Mouse (Mus musculus): Measurements from ENCODE around the gene Gm1673. TPM values are rescaled to one million over a fixed set of nuclear protein-coding genes. Genes with fewer than 3 reads are reported as not detected.

Gm1673 gene
- polyA plus RNA-seq, 1 experiment from 2014 or later = 649 TPM

DNA sequence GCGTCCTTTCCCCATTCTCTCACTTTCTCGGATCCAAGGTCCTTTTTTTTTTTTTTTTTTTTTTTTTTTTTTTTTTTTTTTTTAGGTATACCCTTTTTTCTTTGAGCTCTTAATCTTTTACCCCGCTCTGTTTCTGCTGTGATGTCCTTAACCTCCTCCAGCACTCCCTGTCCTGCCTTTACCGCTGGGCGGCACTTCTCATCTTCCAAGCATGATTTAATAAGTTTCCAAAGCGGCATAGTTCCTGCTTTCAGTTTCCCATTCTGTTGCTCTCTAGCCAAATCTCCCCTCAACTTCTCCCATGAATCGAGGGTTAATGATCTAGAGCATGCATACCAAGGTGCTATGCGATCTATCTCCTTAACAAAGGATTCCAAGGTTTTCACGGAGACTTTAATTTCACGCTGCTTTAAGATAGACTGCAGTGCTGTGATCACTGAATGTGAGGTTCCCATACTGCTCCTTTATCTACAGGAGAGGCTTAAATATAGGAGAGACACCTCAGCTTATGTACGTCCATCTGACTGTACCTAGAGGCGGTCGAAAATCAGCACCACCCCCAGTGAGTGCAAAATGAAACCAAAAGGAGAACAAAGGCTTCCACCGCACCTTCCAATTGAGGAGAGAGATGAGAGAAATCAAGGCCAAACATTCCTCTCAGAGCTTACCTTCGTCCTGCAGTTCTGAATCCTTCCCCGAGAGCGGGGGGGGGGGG, 29.6 kb upstream of the Gm1673 start:
- Histone ChIP-seq H3K9ac (ENCODE audit: low read depth, low read length) (no peak overlapping the region), H3K4me2 (ENCODE audit: low read length) (peak overlapping the region; percentile 38), H3K9me3 (ENCODE audit: control insufficient read depth, low read length) (0 out of 2 replicates have a peak, but pooled peaks cover 3% of the 10 kb centered on the region), H3K27me3 (replicated peaks; ENCODE audit: control insufficient read depth, insufficient read depth, low read length) (no peaks in the 10 kb centered on the region), H3K27ac (ENCODE audit: low read depth, low read length) (peak overlapping the region; percentile 23; the same call in 1 of the 2 replicates), H3K36me3 (ENCODE audit: control insufficient read depth, insufficient read depth, low read length) (no peaks in the 10 kb centered on the region), H3K4me1 (ENCODE audit: control insufficient read depth, insufficient read depth, low read depth, low read length) (no peaks in the 10 kb centered on the region), H3K4me3 (ENCODE audit: low read length) (peak overlapping the region; percentile 30)
- ATAC-seq = peak; percentile 24
- WGBS = 86% methylated on average over 17 of the region's 17 CpGs

DNA sequence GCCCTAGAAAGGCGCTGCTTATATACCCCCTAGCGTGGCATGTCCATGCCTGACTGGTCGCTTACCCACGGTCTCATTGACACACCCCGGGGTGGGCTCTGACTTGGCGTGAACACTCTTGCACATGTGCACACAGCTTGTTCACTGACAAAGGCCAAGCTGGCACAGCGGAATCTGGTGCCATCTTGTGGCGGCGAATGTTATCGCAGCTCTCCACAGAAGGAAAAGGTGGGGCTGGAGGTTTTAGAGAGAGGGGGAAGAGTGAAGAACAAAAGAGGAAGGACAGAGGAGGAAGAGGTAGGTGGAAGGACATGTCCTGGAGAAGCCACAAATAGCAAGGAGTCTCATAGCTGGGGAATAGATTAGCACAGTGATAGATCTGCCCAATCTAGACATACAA, 28.9 kb upstream of the Gm1673 start:
- peak overlapping the region; percentile 30 for H3K4me3 ChIP-seq (ENCODE audit: low read length)
- peak overlapping the region; percentile 23; the same call in 1 of the 2 replicates for H3K27ac ChIP-seq (ENCODE audit: low read depth, low read length)

DNA sequence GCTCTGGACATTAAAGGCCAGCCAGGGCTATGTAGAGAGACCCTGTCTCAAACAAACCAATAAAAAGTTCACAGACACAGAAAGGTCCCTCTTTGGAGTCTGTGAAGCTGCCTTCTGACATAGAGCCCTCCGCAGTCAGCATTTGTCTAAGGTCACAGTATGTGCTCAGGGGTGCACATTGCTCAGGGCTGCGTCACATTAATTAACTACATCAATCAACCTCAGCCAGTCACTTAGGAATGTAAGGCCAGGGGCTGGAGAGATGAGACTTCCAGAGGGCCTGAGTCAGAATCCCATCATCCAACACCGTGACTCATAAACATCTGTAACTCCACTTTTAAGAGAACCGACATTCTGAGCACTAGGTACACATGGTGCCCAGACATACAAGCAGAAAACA, 27.4 kb upstream of the Gm1673 start:
- Histone ChIP-seq H3K9me3 (ENCODE audit: control insufficient read depth, low read length) (0 out of 2 replicates have a peak, but pooled peaks cover 3% of the 10 kb centered on the region), H3K27ac (ENCODE audit: low read depth, low read length) (no peak overlapping the region), H3K4me3 (ENCODE audit: low read length) (no peak overlapping the region), H3K4me1 (ENCODE audit: control insufficient read depth, insufficient read depth, low read depth, low read length) (no peaks in the 10 kb centered on the region), H3K36me3 (ENCODE audit: control insufficient read depth, insufficient read depth, low read length) (no peaks in the 10 kb centered on the region), H3K27me3 (replicated peaks; ENCODE audit: control insufficient read depth, insufficient read depth, low read length) (no peaks in the 10 kb centered on the region), H3K9ac (ENCODE audit: low read depth, low read length) (no peak overlapping the region), H3K4me2 (ENCODE audit: low read length) (no peak overlapping the region)
- no peak for ATAC-seq
- 82% methylated on average over 4 of the region's 4 CpGs for WGBS

More for the DNA sequence above, 28.9 kb upstream of the Gm1673 start:
- ATAC-seq = peak; percentile 88
- H3K9me3 ChIP-seq (ENCODE audit: control insufficient read depth, low read length) = 0 out of 2 replicates have a peak, but pooled peaks cover 3% of the 10 kb centered on the region
- no peaks in the 10 kb centered on the region for H3K27me3 ChIP-seq (replicated peaks; ENCODE audit: control insufficient read depth, insufficient read depth, low read length)
- no peaks in the 10 kb centered on the region for H3K4me1 ChIP-seq (ENCODE audit: control insufficient read depth, insufficient read depth, low read depth, low read length)
- peak overlapping the region; percentile 38 for H3K4me2 ChIP-seq (ENCODE audit: low read length)
- H3K36me3 ChIP-seq (ENCODE audit: control insufficient read depth, insufficient read depth, low read length) = no peaks in the 10 kb centered on the region
- H3K9ac ChIP-seq (ENCODE audit: low read depth, low read length) = no peak overlapping the region
- WGBS = 21% methylated on average over 10 of the region's 10 CpGs

DNA sequence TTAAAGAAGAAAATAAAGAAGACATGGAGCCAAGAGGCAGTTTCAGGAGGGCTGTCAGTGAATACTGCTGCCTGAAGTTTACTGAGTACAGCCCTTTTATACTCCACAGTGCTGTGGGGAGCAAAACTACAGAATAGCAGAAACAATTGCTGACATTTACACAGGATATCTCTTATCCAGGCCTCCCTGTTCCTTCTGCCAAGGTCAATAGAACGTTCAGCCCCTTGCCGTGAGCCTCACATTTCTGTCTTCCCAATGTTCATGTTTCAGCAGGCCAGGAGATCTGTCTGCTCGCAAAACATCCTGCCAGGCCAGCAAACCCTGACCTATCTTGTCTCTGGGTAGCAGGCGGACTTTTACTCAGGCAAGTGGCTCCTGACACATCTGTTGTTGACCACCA, 23.9 kb upstream of the Gm1673 start:
- H3K27me3 ChIP-seq (replicated peaks; ENCODE audit: control insufficient read depth, insufficient read depth, low read length) = no peaks in the 10 kb centered on the region
- H3K9me3 ChIP-seq (ENCODE audit: control insufficient read depth, low read length) = no peaks in the 10 kb centered on the region
- H3K4me1 ChIP-seq (ENCODE audit: control insufficient read depth, insufficient read depth, low read depth, low read length) = no peaks in the 10 kb centered on the region
- H3K4me3 ChIP-seq (ENCODE audit: low read length) = no peak overlapping the region
- H3K27ac ChIP-seq (ENCODE audit: low read depth, low read length) = no peak overlapping the region
- WGBS = 75% methylated on average over 4 of the region's 4 CpGs
- no peak for ATAC-seq
- no peaks in the 10 kb centered on the region for H3K36me3 ChIP-seq (ENCODE audit: control insufficient read depth, insufficient read depth, low read length)
- no peak overlapping the region for H3K4me2 ChIP-seq (ENCODE audit: low read length)
- no peak overlapping the region for H3K9ac ChIP-seq (ENCODE audit: low read depth, low read length)

DNA sequence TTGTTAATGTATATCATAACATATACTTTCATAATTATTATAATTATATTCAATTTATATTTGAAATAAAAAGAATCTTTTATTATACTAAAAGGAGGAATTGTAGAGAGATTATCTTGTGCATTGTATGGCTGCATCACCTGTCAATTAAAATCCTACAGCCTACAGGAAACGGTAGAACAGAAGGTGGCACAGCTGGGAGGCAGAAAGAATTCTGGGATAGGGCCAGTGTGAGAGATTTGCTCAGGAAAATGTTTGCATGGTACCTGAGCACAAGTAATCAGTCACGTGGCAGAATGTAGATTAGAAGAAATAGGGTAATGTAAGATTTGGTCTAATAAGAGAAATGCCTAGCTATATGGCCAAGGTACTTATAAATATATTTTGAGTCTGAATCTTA, 8.5 kb upstream of the Gm1673 start:
- no peaks in the 10 kb centered on the region; the same call in 1 of the 2 replicates for H3K36me3 ChIP-seq (ENCODE audit: control insufficient read depth, insufficient read depth, low read length)
- H3K4me1 ChIP-seq (ENCODE audit: control insufficient read depth, insufficient read depth, low read depth, low read length) = no peaks in the 10 kb centered on the region
- no peaks in the 10 kb centered on the region for H3K9me3 ChIP-seq (ENCODE audit: control insufficient read depth, low read length)
- H3K9ac ChIP-seq (ENCODE audit: low read depth, low read length) = no peak overlapping the region
- ATAC-seq = no peak
- WGBS = 47% methylated on average over 2 of the region's 2 CpGs
- no peaks in the 10 kb centered on the region for H3K27me3 ChIP-seq (replicated peaks; ENCODE audit: control insufficient read depth, insufficient read depth, low read length)
- no peak overlapping the region for H3K27ac ChIP-seq (ENCODE audit: low read depth, low read length)
- no peak overlapping the region for H3K4me3 ChIP-seq (ENCODE audit: low read length)
- H3K4me2 ChIP-seq (ENCODE audit: low read length) = no peak overlapping the region

DNA sequence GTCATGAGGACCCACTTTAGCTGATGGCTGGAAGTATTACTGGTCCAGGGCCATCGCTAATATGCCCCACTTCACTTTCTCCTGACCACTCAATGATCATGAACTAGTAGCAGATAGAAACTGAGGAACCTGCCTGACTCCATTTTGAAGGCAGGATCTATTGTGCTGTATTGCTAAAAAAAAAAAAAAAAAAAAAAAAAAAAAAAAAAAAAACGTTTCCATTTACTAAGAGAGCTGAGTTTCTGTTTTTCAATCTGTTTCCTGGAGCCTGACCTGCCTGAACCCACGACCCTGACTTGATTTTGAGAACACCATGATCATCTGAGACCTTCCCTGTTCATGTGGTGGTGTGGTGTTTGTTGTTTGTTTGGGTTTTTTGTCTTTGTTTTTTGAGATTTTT, 7.0 kb upstream of the Gm1673 start:
- no peaks in the 10 kb centered on the region; the same call in 1 of the 2 replicates for H3K36me3 ChIP-seq (ENCODE audit: control insufficient read depth, insufficient read depth, low read length)
- no peaks in the 10 kb centered on the region for H3K9me3 ChIP-seq (ENCODE audit: control insufficient read depth, low read length)
- WGBS = 49% methylated on average over 3 of the region's 3 CpGs
- ATAC-seq = no peak
- H3K9ac ChIP-seq (ENCODE audit: low read depth, low read length) = no peak overlapping the region
- no peak overlapping the region for H3K27ac ChIP-seq (ENCODE audit: low read depth, low read length)
- H3K4me3 ChIP-seq (ENCODE audit: low read length) = no peak overlapping the region
- H3K4me1 ChIP-seq (ENCODE audit: control insufficient read depth, insufficient read depth, low read depth, low read length) = no peaks in the 10 kb centered on the region
- H3K27me3 ChIP-seq (replicated peaks; ENCODE audit: control insufficient read depth, insufficient read depth, low read length) = no peaks in the 10 kb centered on the region
- no peak overlapping the region for H3K4me2 ChIP-seq (ENCODE audit: low read length)

DNA sequence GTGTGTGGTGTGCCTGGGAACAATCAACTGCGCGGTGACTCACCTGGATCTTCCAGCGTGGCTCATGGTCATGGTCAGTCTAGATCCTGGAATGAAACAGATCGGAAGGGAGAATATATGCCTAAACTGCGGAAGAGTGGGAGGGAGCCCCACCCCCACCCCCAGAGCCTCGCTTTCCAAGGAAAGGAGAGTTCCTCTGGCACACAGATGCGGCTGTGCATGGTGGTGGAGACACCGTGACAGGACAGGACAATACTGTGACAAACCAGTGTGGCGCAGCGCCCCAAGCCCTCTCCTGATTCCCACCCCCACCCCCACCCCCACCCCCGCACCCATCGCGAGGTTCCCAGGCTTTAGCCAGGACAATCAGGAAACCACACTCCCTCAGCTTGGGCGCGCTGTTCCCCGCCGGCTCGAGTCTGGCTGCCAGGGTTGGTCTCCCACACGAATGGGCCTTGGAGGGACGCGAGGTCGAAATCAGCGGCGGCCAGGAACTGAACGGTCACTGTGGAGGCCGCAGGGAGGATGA, 438 bp upstream of the Gm1673 start:
- Histone ChIP-seq H3K4me2 (ENCODE audit: low read length) (peak overlapping the region; percentile 88), H3K4me1 (ENCODE audit: control insufficient read depth, insufficient read depth, low read depth, low read length) (peaks cover 27% of the 10 kb centered on the region), H3K27ac (ENCODE audit: low read depth, low read length) (peak overlapping the region; percentile 93), H3K9me3 (ENCODE audit: control insufficient read depth, low read length) (no peaks in the 10 kb centered on the region), H3K27me3 (replicated peaks; ENCODE audit: control insufficient read depth, insufficient read depth, low read length) (no peaks in the 10 kb centered on the region), H3K36me3 (ENCODE audit: control insufficient read depth, insufficient read depth, low read length) (peaks cover 2% of the 10 kb centered on the region; the same call in 1 of the 2 replicates), H3K9ac (ENCODE audit: low read depth, low read length) (peak overlapping the region; percentile 97), H3K4me3 (ENCODE audit: low read length) (peak overlapping the region; percentile 92)
- peak; percentile 61 for ATAC-seq
- WGBS = 2% methylated on average over 26 of the region's 26 CpGs

DNA sequence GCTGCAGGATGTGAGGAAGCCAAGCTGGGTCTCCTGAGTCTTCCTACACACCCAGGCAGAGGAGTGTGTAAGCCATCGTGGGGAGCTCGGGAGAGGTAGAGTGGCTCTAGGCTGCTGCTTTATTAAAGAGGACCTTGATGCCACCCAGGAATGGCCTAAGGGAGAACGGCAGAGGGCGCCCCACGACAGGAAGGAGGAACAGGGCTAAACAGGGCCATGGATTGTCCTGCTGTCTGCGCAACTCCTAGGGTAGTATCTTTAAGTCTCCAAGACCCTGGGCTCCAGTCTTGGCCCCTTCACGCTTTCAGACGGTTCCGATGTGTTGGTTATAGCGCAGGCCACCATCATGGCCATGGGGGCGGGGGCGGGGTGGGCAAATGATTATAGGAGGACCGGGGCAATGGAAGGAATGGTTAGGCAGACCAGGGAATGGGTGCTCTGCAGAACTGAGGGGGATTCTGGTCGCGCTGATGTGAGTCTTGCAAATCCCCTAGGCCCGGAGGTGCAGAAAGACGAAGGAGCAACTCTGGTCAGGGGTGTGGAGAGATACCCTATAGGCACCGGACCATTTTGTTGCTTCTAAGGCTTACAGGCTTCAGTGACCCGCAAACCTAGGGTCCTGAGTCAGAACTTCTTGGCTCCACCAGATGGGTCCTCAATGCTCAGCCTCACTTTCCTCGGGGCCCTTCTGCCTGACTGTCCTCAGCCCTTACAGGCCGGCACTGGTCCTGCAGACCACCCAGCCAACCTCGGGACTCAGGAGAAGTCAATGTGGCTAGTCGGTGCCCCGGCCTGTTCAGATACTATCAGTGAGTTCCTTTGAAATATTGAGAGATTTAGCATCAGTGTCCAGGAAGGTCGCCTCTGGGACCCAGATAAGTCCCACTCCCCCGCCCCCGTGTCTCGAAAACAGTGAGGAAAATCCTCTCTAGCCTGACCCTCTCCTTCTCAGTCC, 11.7 kb downstream of the Gm1673 start:
- 27% methylated on average over 28 of the region's 28 CpGs for WGBS
- H3K4me1 ChIP-seq (ENCODE audit: control insufficient read depth, insufficient read depth, low read depth, low read length) = peaks cover 32% of the 10 kb centered on the region

More for the DNA sequence above, 11.7 kb downstream of the Gm1673 start:
- Histone ChIP-seq H3K9me3 (ENCODE audit: control insufficient read depth, low read length) (no peaks in the 10 kb centered on the region), H3K27ac (ENCODE audit: low read depth, low read length) (peak overlapping the region; percentile 93), H3K36me3 (ENCODE audit: control insufficient read depth, insufficient read depth, low read length) (no peaks in the 10 kb centered on the region), H3K27me3 (replicated peaks; ENCODE audit: control insufficient read depth, insufficient read depth, low read length) (no peaks in the 10 kb centered on the region), H3K9ac (ENCODE audit: low read depth, low read length) (peak overlapping the region; percentile 89), H3K4me2 (ENCODE audit: low read length) (peak overlapping the region; percentile 93), H3K4me3 (ENCODE audit: low read length) (peak overlapping the region; percentile 70)
- no peak for ATAC-seq

All from hindbrain, embryonic 16.5 days (tissue).